Comparison of ENCODE assay signal across 24 mouse cellular contexts in genomic region chr3:53953801-53954200, GRCm38 (mm10).
"Had no signal": no experiment of that assay in that cellular context is flagged by ENCODE, and none has a peak within 500 bp of the region (broad histone marks: within the 10 kb centered on the region; RNA-seq: fewer than 3 reads in every experiment).

No protein-coding gene starts in this region.

- H3K4me2 ChIP-seq: heart, embryonic 11.5 days; heart, embryonic 13.5 days; heart, embryonic 15.5 days; hindbrain, embryonic 13.5 days; hindbrain, embryonic 15.5 days; limb, embryonic 12.5 days; liver, embryonic 11.5 days; liver, embryonic 13.5 days; liver, embryonic 15.5 days had no signal

- H3K27me3 ChIP-seq: heart, embryonic 13.5 days; heart, embryonic 15.5 days; hindbrain, embryonic 13.5 days; hindbrain, embryonic 15.5 days; limb, embryonic 12.5 days; liver, embryonic 13.5 days; liver, embryonic 15.5 days had no signal

- H3K9ac ChIP-seq: heart, embryonic 13.5 days; heart, embryonic 15.5 days; hindbrain, embryonic 13.5 days; hindbrain, embryonic 15.5 days; limb, embryonic 12.5 days; liver, embryonic 13.5 days; liver, embryonic 15.5 days; liver, postnatal 0 days had no signal

- H3K27ac ChIP-seq: gastrocnemius, adult 2 months; heart, adult 2 months; heart, embryonic 13.5 days; heart, embryonic 15.5 days; hindbrain, embryonic 13.5 days; hindbrain, embryonic 15.5 days; hindbrain, postnatal 0 days; kidney, postnatal 0 days; layer of hippocampus, adult 2 months; left cerebral cortex, adult 2 months; limb, embryonic 10.5 days; limb, embryonic 12.5 days; liver, embryonic 13.5 days; liver, embryonic 15.5 days had no signal

- ATAC-seq: forebrain, embryonic 16.5 days; hindbrain, postnatal 0 days; intestine, embryonic 16.5 days; liver, postnatal 0 days had no signal

- H3K4me3 ChIP-seq: gastrocnemius, adult 2 months; heart, adult 2 months; heart, embryonic 13.5 days; heart, embryonic 15.5 days; hindbrain, embryonic 13.5 days; hindbrain, embryonic 15.5 days; layer of hippocampus, adult 2 months; left cerebral cortex, adult 2 months; limb, embryonic 10.5 days; limb, embryonic 12.5 days; liver, embryonic 13.5 days; liver, embryonic 15.5 days had no signal

- DNase-seq: gastrocnemius, adult 2 months; gastrocnemius, postnatal 10 days; gastrocnemius, postnatal 25 days; heart, adult 2 months; heart, postnatal 14 days; heart, postnatal 36 days; liver; liver, embryonic 13.5 days; liver, postnatal 0 days had no signal

- H3K9me3 ChIP-seq: heart, embryonic 13.5 days; heart, embryonic 15.5 days; hindbrain, embryonic 13.5 days; hindbrain, embryonic 15.5 days; limb, embryonic 10.5 days; limb, embryonic 12.5 days; liver, embryonic 13.5 days; liver, embryonic 15.5 days had no signal

- H3K36me3 ChIP-seq: heart, embryonic 13.5 days; heart, embryonic 15.5 days; hindbrain, embryonic 13.5 days; hindbrain, embryonic 15.5 days; limb, embryonic 10.5 days; limb, embryonic 12.5 days; liver, embryonic 13.5 days; liver, embryonic 15.5 days had no signal

- H3K4me1 ChIP-seq: heart, embryonic 15.5 days; hindbrain, embryonic 13.5 days; hindbrain, embryonic 15.5 days; limb, embryonic 10.5 days; limb, embryonic 12.5 days; liver, embryonic 13.5 days; liver, embryonic 15.5 days had no signal
